Mouse (Mus musculus) forebrain, embryonic 13.5 days (tissue): ENCODE data around the gene Prkcz. TPM values are rescaled to one million over a fixed set of nuclear protein-coding genes. Genes with fewer than 3 reads are reported as not detected.
A peak's percentile ranks its signal among the peaks of the same experiment; 100 is the strongest.

Source experiments
- ATAC-seq: fragments of 200-750 bp; cut with Nextera tagmentation; 2 replicates; pipeline ENCODE4 v1.8.0; 2017
- H3K27ac ChIP-seq: fragments of 300-500 bp; sonication (generic); 2 replicates; pipeline ENCODE4 v1.5.1; 2015; ENCODE audit warnings: inconsistent platforms, mild to moderate bottlenecking, moderate library complexity
- H3K27me3 ChIP-seq: fragments of 300-500 bp; sonication (generic); 2 replicates; pipeline ENCODE4 v1.6.1; 2015; ENCODE audit warnings: mild to moderate bottlenecking, inconsistent platforms
- H3K36me3 ChIP-seq: fragments of 300-500 bp; sonication (generic); 2 replicates; pipeline ENCODE4 v1.6.1; 2015; ENCODE audit warnings: mild to moderate bottlenecking, inconsistent platforms; ENCODE audit not compliant: poor library complexity, severe bottlenecking
- H3K4me1 ChIP-seq: fragments of 300-500 bp; sonication (generic); 2 replicates; pipeline ENCODE4 v1.6.1; 2015; ENCODE audit warnings: inconsistent platforms
- H3K4me2 ChIP-seq: fragments of 300-500 bp; sonication (generic); 2 replicates; pipeline ENCODE4 v1.6.1; 2015; ENCODE audit warnings: inconsistent platforms, mild to moderate bottlenecking, moderate library complexity
- H3K4me3 ChIP-seq: fragments of 300-500 bp; sonication (generic); 2 replicates; pipeline ENCODE4 v1.5.1; 2015; ENCODE audit warnings: mild to moderate bottlenecking, inconsistent platforms
- H3K9ac ChIP-seq: fragments of 300-500 bp; sonication (generic); 2 replicates; pipeline ENCODE4 v1.6.1; 2015; ENCODE audit warnings: mild to moderate bottlenecking, inconsistent platforms
- H3K9me3 ChIP-seq: fragments of 300-500 bp; sonication (generic); replicated peaks from 2 replicates; pipeline ENCODE4 v1.6.1; 2016; ENCODE audit warnings: inconsistent platforms
- WGBS: fragments of 180-500 bp; shearing (Covaris S2); methylation state at CpG from one replicate; pipeline ENCODE4 v1.1.7; 2015; 5-methylcytosine and 5-hydroxymethylcytosine counted together
- polyA plus RNA-seq: library from polyadenylated mRNA; unstranded; fragments of >200 nt; fragmentation: Nextera tagmentation; extraction: Ambion mirVana; gene quantifications from 2 replicates; pipeline ENCODE4 v1.2.1, GENCODE M21; 2015

Gene Prkcz
- polyA plus RNA-seq, 1 experiment from 2014 or later: 33.2 TPM

DNA sequence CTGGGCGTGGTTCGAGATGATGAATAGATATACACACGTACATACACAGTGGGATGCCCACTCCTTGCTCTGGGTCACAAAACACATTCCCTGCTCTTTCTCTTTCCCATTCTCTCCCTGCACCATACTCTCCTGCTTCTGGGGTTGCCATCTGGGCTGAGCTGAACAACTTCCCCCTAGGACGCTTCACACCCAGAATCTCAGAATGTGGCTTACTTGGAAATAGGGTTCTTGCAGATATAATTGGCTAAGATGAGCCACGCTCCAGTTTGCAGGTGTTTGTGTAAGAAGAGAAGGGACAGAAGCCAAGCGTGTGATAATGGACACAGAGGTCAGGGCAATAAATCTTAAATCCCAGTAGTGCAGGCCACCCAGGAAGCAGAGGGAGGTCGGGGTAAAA lies 20.8 kb upstream of the Prkcz start:
- ATAC-seq: no peak
- no peak overlapping the region for H3K4me2 ChIP-seq
- no peak overlapping the region for H3K27ac ChIP-seq
- no peaks in the 10 kb centered on the region for H3K4me1 ChIP-seq
- 62% methylated on average over 7 of the region's 7 CpGs for WGBS
- H3K27me3 ChIP-seq: 0 out of 2 replicates have a peak, but pooled peaks cover 3% of the 10 kb centered on the region
- no peak overlapping the region for H3K4me3 ChIP-seq
- H3K36me3 ChIP-seq: no peaks in the 10 kb centered on the region
- no peak overlapping the region for H3K9ac ChIP-seq
- no peaks in the 10 kb centered on the region for H3K9me3 ChIP-seq

DNA sequence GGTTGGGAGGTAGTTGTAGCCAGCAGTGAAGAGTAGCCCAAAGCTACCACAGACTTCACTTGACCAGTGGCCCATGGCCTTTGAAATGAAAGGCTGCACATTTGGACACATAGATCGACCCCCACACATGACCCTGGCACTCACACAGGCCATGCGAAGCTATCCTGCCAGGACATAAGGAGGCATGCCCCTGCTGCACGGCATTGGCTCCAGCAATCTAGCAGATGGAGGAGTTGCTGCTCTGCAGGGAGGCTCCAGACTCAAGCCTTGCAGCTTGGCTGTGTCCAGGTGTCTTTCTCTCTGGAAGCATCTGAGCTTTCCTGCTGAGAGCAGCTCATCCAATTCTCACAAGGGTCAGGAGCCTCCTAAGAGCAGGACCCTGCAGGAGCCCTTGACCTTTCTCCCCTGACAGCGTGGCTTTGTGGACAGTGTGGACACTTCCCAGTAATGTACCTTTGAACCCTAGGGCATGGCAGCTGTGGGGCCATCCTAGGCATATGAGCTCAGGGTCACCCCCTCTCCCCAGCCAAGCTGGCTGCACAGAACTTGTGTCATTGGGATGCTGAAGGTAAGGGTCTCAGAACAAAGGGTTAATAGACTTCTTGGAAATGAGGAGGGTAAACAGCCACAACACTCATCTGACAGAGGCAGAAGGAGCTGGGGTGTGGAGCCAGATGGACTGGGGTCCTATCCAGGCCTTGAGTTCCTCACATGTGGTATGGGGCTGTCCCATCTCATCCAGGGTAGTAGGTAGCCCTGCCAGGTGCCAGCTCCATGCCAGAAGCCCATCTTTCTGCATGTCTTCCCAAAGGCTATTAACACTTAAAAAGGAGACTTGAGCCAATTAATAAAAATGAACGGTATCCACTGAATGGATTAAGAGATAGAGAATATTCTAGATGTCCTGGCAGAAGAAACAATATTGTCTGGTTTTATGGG lies 10.9 kb upstream of the Prkcz start:
- Histone ChIP-seq H3K4me3 (no peak overlapping the region), H3K27me3 (no peaks in the 10 kb centered on the region), H3K9me3 (no peaks in the 10 kb centered on the region), H3K36me3 (no peaks in the 10 kb centered on the region), H3K9ac (no peak overlapping the region), H3K27ac (no peak overlapping the region), H3K4me2 (no peak overlapping the region), H3K4me1 (peaks cover 3% of the 10 kb centered on the region; the same call in 1 of the 2 replicates)
- ATAC-seq: no peak
- 75% methylated on average over 5 of the region's 5 CpGs for WGBS

DNA sequence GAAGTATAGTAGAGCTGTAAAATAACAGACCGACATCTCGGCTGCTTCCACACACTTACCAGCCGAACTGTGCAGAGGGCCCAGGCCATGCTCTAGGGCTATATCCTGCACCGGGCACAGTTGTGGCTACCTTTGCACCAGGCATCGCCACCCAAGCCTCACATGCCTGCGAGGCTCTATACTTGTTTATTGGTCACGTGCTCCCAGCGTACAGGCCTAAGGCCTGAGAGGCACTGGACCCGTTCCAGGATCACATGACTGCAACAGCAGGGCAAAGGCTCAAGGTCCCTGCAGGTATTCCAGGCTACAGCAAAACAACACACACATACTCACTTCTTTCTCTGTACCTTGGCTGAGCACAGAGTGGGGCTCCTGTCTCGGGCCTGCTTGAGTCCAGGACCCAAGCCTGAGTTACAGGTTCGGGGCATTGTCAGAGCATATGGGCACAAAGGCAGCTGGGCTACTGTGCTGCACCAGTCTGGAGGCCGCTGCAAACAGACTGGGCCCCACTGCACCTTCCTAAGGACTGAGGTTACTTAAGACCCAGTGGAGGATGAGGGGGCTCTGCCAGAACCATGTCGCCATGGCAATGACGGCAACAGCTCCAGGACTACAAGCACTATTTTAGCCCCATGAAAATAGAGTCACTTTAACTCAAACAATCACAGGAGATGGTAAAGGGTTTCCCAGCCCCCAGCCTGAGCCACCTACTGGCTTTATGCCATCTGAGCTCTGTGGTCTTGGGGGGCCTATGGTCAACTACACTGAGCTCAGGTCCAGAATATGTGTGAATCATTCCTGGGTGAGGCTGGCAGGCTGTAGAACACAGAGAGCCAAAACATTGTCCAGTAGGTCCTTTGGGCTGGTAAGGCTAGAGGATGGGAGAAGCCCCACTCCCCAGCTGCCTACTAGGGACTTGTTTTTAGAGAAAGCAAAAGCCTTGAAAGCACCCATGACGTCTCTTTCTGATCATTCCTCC lies 9.9 kb upstream of the Prkcz start:
- H3K4me2 ChIP-seq: no peak overlapping the region
- no peaks in the 10 kb centered on the region for H3K27me3 ChIP-seq
- WGBS: 85% methylated on average over 15 of the region's 15 CpGs
- no peak overlapping the region for H3K4me3 ChIP-seq
- H3K9ac ChIP-seq: no peak overlapping the region
- H3K9me3 ChIP-seq: no peaks in the 10 kb centered on the region
- no peak for ATAC-seq
- H3K4me1 ChIP-seq: peaks cover 3% of the 10 kb centered on the region; the same call in 1 of the 2 replicates
- H3K27ac ChIP-seq: no peak overlapping the region
- no peaks in the 10 kb centered on the region for H3K36me3 ChIP-seq

DNA sequence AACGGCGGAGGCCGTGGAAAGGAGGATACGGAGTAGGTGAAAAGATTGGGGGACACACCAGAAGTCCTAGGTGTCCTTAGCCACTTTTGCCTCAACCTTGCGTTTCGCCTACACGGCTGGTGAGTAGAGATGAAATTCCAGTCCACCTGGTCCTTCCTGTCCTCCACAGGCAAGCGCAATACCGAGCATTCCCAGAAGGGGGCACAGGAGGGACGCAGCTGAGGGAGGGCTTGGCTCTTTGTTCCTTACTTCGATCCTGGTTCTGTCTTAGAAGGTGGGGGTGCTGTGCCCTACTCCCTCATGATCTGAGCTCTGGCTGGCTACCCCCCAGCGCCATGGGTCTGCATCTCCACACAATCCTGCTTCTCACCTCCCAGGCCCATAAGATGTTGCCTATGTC lies 7.5 kb upstream of the Prkcz start:
- Histone ChIP-seq H3K4me3 (no peak overlapping the region), H3K4me1 (peaks cover 3% of the 10 kb centered on the region; the same call in 1 of the 2 replicates), H3K36me3 (no peaks in the 10 kb centered on the region), H3K27me3 (peaks cover 10% of the 10 kb centered on the region), H3K27ac (no peak overlapping the region), H3K4me2 (no peak overlapping the region; the same call in 1 of the 2 replicates), H3K9me3 (no peaks in the 10 kb centered on the region), H3K9ac (no peak overlapping the region)
- no peak for ATAC-seq
- WGBS: 26% methylated on average over 12 of the region's 12 CpGs

DNA sequence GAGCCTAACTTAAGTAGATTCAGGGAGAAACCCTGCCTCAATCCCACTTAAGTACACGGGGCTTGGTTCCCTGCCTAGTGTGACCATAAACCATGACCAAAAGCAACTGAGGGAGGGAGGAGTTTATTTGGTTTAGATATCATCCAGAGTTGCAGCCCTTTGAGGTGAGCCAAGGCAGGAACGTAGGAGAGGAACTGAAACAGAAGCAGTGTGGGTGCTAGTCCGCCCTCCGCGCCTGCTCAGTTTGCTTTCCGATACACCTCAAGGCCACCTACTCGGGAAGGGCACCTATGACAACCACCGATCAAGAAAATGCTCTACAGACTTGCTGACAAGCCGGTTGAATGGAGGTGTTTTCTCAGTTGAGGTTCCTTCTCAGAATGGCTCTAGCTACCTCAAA lies 6.6 kb upstream of the Prkcz start:
- Histone ChIP-seq H3K4me1 (peaks cover 3% of the 10 kb centered on the region; the same call in 1 of the 2 replicates), H3K36me3 (no peaks in the 10 kb centered on the region), H3K27ac (no peak overlapping the region), H3K4me2 (no peak overlapping the region), H3K9me3 (no peaks in the 10 kb centered on the region), H3K9ac (no peak overlapping the region), H3K27me3 (peaks cover 19% of the 10 kb centered on the region), H3K4me3 (no peak overlapping the region)
- 96% methylated on average over 9 of the region's 9 CpGs for WGBS
- ATAC-seq: no peak

DNA sequence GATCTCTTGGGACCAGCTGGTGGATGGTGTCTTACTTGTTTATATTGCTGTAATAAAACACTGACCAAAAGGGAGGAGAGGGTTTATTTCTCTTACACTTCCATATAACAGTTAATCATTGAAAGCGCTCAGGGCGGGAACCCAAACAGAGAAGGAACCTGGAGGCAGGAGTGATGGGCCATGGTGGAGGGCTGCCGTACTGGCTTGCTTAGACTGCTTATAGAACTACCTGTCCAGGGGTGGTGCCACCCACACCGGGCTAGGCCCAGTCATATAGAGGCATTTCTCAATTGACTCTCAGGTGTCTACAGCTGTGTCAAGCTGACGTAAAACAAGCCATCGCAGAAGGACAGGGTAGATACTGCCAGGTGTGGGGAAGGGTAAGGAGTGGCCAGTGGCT lies 5.6 kb upstream of the Prkcz start:
- Histone ChIP-seq H3K4me1 (peaks cover 6% of the 10 kb centered on the region; the same call in 1 of the 2 replicates), H3K9me3 (no peaks in the 10 kb centered on the region), H3K36me3 (no peaks in the 10 kb centered on the region), H3K9ac (no peak overlapping the region), H3K4me2 (no peak overlapping the region), H3K27ac (no peak overlapping the region), H3K4me3 (no peak overlapping the region), H3K27me3 (peaks cover 29% of the 10 kb centered on the region)
- ATAC-seq: no peak
- 90% methylated on average over 6 of the region's 6 CpGs for WGBS

DNA sequence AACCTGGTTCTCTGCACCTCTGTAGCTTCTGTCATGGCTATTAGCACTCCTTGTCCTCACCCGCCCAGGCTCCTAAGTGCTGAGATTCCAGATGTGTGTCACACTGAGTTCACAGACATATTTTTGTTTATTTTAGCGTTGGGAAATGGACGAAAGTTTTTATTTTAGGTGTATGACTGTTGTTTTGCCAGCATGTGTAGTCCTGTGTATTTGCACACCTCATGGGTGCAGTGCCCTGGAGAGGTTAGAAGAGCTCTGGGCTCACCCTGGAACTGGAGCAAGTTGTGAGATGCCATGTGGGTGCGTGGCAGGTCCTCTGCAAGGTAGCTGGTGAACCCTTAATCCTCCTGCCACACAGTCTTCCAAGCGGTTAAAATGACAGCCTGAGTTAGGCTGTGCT lies 1.3 kb upstream of the Prkcz start:
- Histone ChIP-seq H3K4me3 (no peak overlapping the region), H3K9me3 (no peaks in the 10 kb centered on the region), H3K27me3 (peaks cover 64% of the 10 kb centered on the region), H3K27ac (no peak overlapping the region), H3K36me3 (no peaks in the 10 kb centered on the region), H3K9ac (no peak overlapping the region), H3K4me2 (no peak overlapping the region), H3K4me1 (peaks cover 14% of the 10 kb centered on the region; the same call in 1 of the 2 replicates)
- no peak for ATAC-seq
- WGBS: 39% methylated on average over 5 of the region's 5 CpGs

DNA sequence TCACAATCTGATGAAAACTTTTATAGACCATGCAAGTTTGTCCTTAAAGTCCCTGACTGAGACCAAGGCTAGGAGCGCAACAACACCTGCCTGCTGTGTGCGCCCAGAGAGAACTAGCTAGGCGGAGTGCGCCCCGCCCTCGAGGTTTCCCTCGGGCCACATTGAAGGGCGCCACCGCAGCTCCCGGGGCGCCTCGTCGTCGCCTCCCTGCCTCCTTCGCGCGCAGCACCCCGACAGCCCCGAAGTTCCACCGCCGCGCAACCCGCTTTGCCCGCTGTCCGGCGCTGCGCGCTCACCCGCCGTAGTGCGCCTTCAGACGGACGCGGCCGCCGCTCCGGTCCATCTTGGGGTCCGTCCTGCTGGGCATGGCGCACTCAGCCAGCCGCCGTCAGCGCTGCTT lies 305 bp downstream of the Prkcz start:
- Histone ChIP-seq H3K9me3 (no peaks in the 10 kb centered on the region), H3K27ac (no peak overlapping the region), H3K9ac (no peak overlapping the region), H3K4me3 (peak overlapping the region; percentile 41), H3K4me1 (peaks cover 14% of the 10 kb centered on the region; the same call in 1 of the 2 replicates), H3K4me2 (peak overlapping the region; percentile 61), H3K36me3 (no peaks in the 10 kb centered on the region), H3K27me3 (peaks cover 64% of the 10 kb centered on the region)
- under 1% methylated on average over 32 of the region's 42 CpGs for WGBS
- no peak for ATAC-seq

DNA sequence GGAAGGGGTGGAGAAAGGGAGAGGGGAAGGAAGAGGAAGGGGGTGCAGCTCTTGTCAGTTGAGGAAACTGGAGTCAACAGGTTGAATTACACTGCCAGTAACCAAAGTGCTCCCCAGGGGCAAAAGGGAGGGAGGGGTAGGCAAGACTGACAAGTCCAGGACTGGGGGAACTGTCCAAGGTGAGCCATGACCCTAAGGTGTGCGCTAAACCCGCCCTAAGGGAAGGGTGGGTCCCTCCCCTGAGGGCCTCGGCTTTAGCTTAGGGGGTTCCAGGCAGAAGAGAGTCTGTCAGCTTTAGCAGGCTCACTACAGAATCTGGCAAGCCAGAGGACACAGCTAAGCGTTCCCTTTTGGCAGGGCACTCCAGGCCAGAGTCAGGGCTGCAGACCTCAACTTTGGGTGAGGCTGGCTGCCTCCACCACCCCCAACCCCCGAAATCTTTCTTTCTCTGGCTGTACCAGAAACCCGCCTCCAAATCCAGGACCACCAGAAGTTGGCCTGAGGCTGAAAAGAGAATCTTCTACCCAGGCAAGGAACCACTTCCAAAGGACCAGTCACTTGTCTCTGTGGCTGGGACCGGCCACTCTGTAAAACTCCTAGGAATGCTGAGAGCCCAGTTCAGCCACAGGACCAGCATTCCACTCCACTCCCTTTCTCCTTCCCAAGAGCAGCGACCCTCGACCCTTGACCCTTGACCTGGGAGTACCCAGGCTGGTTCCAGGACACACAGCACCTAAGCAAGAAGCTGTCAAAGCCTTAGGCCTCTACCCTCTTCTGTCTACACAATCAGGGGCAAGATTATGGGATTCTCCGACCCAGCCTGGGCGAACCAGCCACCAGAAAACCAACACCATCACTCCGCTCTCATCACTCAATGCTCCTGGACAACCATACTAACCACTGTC lies 1.3 kb downstream of the Prkcz start:
- Histone ChIP-seq H3K4me2 (no peak overlapping the region), H3K9ac (no peak overlapping the region), H3K27me3 (peaks cover 61% of the 10 kb centered on the region), H3K4me3 (no peak overlapping the region), H3K36me3 (no peaks in the 10 kb centered on the region), H3K27ac (no peak overlapping the region), H3K4me1 (peaks cover 14% of the 10 kb centered on the region; the same call in 1 of the 2 replicates), H3K9me3 (no peaks in the 10 kb centered on the region)
- 45% methylated on average over 12 of the region's 12 CpGs for WGBS
- no peak for ATAC-seq

DNA sequence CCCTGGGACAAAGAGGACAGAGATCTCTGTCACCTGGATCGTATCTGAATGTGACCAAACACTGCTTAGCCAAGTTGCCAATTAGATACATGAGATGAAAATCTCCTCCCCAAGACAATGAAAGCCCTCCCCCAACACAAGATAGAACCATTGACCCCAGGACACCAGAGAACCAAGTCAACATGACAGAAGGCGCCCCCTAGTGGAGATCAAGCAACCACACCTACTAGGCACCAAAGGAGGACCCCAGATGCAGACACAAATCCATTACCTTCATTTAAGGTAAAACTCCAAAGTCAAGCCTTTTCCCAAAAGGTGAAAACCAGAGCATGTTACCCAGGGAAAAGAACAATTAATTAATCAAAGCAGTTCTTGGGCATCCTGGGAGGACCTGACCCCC lies 3.6 kb downstream of the Prkcz start:
- no peak for ATAC-seq
- Histone ChIP-seq H3K9me3 (no peaks in the 10 kb centered on the region), H3K27me3 (peaks cover 43% of the 10 kb centered on the region), H3K4me3 (no peak overlapping the region), H3K9ac (no peak overlapping the region), H3K36me3 (no peaks in the 10 kb centered on the region), H3K4me1 (peaks cover 14% of the 10 kb centered on the region; the same call in 1 of the 2 replicates), H3K4me2 (no peak overlapping the region), H3K27ac (no peak overlapping the region)
- WGBS: 48% methylated on average over 2 of the region's 2 CpGs

DNA sequence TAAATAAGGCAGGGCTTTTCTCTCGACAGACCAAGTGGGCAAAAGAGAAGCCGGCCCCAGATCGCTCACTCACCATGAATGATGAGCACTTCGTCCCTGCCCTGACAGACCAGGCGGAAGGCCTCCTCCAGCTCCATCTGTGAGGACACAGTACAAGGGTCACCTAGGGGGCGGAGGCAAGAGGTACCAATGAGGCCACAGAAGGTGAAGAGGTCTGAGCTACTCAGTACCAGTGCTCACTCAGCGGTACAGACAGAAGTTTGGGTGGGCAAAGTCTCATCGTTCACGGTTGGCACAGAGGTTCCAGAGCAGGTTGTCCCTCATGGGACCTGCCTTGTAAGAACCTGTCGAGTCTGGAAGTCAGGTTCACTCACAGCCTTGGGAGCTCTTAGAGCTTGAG lies 4.8 kb downstream of the Prkcz start:
- peaks cover 31% of the 10 kb centered on the region for H3K27me3 ChIP-seq
- H3K9ac ChIP-seq: no peak overlapping the region
- no peak for ATAC-seq
- H3K4me3 ChIP-seq: no peak overlapping the region
- H3K27ac ChIP-seq: no peak overlapping the region
- no peaks in the 10 kb centered on the region for H3K9me3 ChIP-seq
- no peaks in the 10 kb centered on the region for H3K36me3 ChIP-seq
- H3K4me1 ChIP-seq: peaks cover 6% of the 10 kb centered on the region; the same call in 1 of the 2 replicates
- H3K4me2 ChIP-seq: no peak overlapping the region
- 91% methylated on average over 10 of the region's 10 CpGs for WGBS
